Mouse (Mus musculus): Measurements from ENCODE around the gene Naa30.
"Not testable (repeated sequence)": the region's sequence is repeated elsewhere in the genome, so short reads cannot be mapped to it uniquely, and the experiment has no call there.

Naa30 gene

DNA sequence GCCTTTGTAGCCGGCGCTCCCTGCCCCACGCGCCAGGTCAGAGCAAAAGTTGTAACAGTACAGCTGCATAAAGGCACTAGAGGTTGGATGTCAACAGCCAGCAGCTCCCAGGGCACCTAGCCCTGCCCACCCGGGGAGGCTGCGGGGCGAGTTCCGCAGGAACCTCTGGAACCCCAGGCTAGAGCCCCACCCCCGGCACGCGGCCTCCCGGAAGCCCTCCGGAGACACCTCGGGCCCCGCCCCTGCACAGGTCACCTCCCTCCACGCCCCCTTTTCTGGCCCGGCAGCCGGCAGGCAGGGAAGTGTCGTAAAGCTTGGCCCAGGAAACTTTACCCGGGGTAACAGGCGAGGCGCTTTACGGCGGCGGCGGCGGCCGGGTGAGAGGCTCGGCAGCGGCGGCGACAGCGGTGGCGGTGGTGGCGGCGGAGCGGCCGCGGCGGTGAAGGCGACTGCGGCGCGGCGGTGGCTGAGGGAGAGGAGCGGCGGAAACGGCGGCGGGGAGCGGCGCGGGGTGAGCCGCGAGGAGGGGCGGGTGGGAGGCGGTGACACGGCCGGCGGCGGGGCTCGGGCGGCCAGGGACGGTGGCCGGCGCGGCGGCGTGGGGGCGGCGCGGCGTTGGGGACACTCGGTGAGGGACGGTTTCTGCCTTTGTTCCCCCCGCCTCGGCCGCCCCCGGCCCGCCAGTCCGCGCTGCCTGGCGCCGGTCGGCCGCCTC lies at the start of gene Naa30:
Naa30 (plus strand) TSS at position 360 of the 715 bp plus-strand sequence.
- in situ Hi-C loops (cut with MboI, MseI): no loop called here

DNA sequence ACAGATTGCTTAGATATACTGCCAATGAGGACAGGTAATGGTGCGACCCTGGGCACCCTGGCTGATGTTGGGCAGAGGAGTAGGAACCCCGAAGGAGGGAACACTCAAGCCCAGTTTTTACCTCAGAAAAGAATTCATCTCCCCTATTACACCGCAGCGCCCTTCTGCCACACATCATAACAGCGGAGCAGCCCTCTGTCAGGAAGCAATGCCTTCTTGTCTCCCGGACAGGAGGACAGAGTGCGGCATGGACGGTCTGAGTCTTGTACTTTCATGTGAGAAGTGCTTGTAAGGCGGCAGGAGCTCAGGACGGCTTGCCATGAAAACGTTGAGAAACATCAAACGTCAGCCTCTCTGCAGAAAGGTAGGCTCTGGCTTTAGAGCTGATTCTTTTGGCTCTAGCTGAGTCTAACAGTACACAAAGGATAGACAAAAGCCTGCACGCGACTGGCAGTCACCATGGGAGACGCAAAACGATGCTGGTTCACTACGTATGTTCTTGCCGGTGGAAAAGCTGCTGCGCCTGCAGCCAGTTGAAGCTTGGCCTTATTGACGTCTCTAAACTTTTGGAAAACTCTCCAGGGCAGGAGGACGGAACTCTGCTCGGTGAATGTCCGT lies 44.8 kb upstream of the Naa30 start:
- in situ Hi-C loops (cut with MboI, MseI): loop anchor here (25.0 kb wide), 1 partner anchor 1190 kb away; no protein-coding TSS in a partner anchor

DNA sequence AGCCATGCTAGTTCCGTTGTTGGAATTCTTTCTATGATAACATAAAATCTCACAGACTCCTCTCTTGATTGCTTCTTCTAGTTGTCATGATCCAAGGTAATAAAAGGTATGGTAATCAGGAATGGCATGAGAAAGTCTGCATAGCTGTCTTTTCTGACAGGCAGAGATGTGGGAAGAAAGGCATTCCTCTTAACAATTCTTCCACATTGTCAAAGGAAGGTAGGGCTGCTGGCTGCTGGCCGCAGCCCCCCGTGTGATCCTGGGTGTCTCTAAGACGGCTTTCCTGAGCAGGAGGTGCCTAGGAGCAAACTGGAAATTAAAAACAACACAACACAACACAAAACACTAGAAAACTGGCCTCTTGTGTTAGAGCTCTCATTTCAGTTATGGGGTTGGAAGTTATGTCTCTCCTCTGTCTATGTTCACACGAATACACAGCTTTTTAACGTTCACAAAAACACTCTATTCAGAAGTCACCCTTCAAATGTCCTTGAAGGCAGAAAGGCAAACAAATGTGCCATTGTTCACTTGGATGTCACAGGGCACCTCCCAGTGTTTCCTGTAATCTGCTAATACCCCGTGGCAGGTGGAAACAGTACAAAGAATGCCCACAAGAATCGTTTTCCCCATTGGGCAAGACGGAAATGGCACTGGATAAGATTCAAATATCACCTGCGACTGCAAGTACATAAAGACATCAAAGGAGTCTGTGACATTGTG lies 43.3 kb upstream of the Naa30 start:
- in situ Hi-C loops (cut with MboI, MseI): loop anchor here (25.0 kb wide), 1 partner anchor 1191 kb away; no protein-coding TSS in a partner anchor

DNA sequence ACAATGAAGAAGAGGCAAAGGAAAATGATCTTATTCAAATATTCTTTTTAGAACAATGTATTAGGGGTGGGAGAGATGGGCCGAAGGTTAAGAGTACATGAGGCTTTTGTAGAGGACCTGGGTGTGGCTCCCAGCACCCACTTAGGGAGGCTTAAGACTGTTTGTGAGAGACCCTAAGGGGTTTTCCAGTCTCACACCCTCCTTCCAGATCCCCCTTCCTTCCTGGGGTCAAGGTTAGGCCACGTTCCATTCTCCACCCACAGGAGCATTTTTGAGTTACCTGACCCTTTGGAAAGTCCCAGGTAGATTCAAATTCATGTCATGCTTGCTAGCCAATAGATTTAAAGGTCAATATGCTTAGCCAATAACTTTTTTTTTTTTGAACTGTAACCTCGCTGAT lies 39.6 kb upstream of the Naa30 start:
- in situ Hi-C loops (cut with MboI, MseI): loop anchor here (10.0 to 25.0 kb wide), 2 partner anchors 438 to 1195 kb away; no protein-coding TSS in a partner anchor

- in situ Hi-C loops (cut with MboI, MseI): loop anchor here (10.0 to 25.0 kb wide), 2 partner anchors 443 to 1201 kb away; no protein-coding TSS in a partner anchor
Measured at GRCm38 (mm10) chr14:49138171-49138570, 33.9 kb upstream of the Naa30 start.

- in situ Hi-C loops (cut with MboI, MseI): loop anchor here (25.0 kb wide), 1 partner anchor 1203 kb away; no protein-coding TSS in a partner anchor
Measured at GRCm38 (mm10) chr14:49140756-49141155, 31.3 kb upstream of the Naa30 start.

DNA sequence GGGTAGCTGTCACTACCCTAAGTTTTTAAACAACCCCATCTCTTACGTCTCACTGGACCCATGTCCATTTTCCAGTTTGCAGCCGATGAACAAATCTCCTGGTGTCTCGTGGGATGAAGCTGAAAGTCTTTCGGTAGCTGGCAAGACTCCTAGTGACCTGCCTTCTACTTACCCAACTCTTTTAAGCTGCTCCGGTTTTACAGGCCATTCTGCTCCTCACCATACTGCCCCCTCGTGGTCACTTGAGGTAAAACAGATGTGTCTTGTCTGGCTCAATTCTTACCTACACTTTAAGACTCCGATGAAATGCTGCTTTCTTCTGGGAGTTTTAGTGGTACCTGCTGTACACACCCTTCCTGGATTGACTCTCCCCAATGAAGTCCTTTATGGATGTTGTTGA lies 18.2 kb upstream of the Naa30 start:
- in situ Hi-C loops (cut with MboI, MseI): no loop called here

DNA sequence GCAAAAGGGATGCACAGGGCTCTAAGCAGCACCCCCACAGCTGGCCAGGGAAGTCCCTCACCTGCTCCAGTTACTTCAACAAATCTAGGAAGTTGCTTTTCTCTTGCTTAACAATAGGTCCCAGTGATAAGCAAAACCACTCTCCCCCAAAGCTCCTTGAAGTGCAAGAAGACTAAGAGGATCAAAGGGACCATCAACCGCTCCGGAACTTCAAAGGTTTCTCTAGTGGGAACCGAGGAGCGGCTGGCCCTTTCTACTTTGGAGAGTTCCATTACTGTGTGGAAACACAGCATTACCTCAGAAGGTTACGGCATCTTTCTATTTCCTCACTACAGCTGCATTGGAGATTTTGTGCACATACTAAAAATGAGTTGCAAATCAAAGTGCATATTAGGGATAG lies 16.5 kb upstream of the Naa30 start:
- in situ Hi-C loops (cut with MboI, MseI): no loop called here

GRCm38 (mm10) chr14:49158143-49158925 lies 13.7 kb upstream of the Naa30 start:
- in situ Hi-C loops (cut with MboI, MseI): no loop called here

GRCm38 (mm10) chr14:49171286-49171685 lies 740 bp upstream of the Naa30 start:
- in situ Hi-C loops (cut with MboI, MseI): no loop called here

DNA sequence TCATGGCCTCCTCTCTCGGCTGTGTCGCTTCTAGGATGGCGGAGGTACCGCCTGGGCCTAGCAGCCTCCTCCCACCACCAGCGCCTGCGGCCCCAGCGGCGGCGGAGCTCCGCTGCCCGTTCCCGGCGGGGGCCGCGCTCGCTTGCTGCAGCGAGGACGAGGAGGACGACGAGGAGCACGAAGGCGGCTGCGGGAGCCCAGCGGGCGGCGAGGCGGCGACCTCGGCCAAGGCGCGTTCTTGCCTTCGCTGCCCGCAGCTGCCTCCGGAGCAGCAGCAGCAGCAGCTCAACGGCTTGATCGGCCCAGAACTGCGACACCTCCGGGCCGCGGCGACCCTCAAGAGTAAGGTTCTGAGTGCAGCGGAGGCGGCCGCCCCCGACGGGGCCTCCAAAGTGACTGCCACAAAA lies 559 bp downstream of the Naa30 start:
- in situ Hi-C loops (cut with MboI, MseI): no loop called here

DNA sequence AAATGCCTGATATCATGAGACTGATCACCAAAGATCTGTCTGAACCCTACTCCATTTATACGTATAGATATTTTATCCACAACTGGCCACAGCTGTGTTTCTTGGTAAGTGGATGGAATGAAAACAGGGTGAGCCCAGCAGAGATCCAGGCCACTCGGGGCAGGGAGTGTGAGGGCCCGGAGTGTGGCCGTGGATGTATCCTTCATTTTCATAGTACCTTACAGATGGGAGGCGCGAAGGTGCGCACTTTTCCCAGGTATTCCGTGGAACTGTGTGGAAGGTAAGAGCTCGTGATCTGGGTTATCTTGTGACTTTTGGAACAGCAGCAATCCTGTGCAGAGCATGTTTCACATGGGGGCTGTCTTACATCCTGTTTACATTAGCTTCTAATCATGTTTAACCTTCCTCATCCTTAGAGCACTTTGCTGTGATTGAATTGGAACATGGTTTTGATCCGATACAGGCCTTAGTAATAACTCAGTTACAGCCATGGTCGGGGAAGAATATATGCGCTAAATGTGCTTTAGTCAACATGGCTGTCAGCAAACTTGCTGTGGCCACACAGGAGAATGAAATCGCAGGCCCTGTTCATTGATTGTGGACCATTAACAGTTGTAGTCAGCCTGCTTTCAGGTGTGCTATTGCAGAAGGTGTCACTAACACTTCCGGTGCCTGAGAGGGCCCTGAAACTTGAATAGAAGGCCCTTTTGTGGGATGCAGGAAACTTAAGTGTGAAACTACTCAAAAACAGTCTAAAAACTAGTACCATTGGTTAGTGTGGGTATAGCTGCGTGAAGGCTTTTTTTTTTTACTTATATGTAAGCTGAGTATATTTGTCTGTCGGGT lies 1.5 kb downstream of the Naa30 start:
- in situ Hi-C loops (cut with MboI, MseI): no loop called here

- in situ Hi-C loops (cut with MboI, MseI): no loop called here
Measured at GRCm38 (mm10) chr14:49179736-49180135, 7.7 kb downstream of the Naa30 start.

DNA sequence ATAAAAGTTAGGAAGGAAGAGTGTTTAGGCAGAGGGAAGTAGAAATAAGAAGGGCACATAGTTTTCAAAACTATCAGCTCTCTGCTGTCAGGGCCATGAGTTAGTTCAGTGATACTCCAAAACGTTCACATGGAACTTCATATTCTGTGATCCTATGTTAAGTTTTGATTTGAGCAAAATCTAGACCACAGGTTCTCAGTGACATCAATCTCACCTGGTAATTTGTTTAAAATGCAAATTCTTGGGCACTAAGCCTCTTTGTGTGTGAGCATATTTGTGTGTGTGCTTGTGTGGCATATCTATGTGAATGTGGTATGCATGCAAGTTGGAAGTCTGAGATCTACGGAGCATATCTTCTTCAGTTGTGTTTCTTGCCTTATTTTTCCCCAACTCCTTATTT lies 14.2 kb downstream of the Naa30 start:
- in situ Hi-C loops (cut with MboI, MseI): no loop called here

DNA sequence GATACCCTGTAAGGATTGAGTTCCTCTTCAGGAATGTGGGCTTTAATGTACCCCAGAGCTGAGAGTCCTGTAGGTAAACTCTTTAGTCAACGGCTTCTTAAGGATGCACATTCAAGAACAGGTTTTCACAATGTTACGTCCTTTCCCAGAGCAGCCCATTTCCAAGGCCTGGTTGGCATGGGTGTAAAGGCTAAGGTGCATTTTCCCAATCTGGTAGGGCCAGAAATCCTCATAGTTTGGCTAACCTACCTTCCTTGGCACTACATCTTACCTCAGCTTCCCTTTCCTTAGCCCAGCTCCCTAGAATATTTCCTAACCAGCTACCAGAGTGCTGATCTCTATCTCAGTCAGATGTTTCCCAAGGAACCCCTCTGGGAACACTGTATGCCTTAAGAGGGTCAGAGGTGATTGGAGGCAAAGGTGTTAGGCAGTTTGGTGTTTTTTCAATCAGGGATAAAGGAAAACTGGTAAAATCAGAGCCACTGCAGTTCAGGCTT lies 25.1 kb downstream of the Naa30 start:
- in situ Hi-C loops (cut with MboI, MseI): no loop called here

DNA sequence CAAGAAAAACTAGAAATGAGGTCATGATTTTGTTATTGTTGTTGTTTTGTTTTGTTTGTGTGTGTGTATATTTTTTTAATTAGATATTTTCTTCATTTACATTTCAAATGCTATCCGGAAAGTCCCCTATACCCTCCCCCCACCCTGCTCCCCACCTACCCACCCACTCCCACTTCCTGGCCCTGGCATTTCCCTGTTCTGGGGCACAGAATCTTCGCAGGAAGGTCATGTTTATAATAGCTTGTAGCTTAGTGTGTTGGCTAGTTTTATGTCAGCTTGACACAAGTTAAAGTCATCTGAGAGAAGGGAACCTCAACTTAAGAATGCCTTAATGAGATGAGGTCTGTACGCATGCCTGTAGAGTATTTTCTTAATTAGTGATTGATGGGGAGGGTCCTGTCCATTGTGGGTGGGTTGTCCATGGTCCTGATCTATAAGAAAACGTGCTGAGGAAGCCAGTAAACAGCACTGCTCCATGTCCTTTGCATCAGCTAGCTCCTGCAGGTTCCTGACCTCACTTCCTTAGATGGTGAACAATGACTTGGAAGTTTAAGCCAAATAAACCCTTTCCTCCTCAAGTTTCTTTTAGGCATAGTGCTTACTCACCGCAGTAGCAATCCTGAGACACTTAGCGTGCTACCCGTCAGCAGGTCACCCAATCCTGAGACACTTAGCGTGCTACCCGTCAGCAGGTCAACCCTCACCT lies 29.2 kb downstream of the Naa30 start:
- in situ Hi-C loops (cut with MboI, MseI): no loop called here

GRCm38 (mm10) chr14:49210215-49210614 lies 38.2 kb downstream of the Naa30 start:
- in situ Hi-C loops (cut with MboI, MseI): not testable (repeated sequence)

- in situ Hi-C loops (cut with MboI, MseI): no loop called here
Measured at GRCm38 (mm10) chr14:49218677-49219076, 46.7 kb downstream of the Naa30 start.

GRCm38 (mm10) chr14:49219466-49220022 lies 47.5 kb downstream of the Naa30 start:
- in situ Hi-C loops (cut with MboI, MseI): not testable (repeated sequence)

Data from T-helper 2 cell (primary cell).